Mouse (Mus musculus): ENCODE measurements around the gene Perp. TPM values are rescaled to one million over a fixed set of nuclear protein-coding genes. Genes with fewer than 3 reads are reported as not detected.

Gene Perp
- 237 and 260 TPM in 2 replicates for polyA plus RNA-seq (2014; fragmentation: Nextera tagmentation; extraction: Ambion mirVana)

- Histone ChIP-seq H3K4me3 (ENCODE audit: low read depth, low read length) (peak within 1 kb of the TSS; percentile 55), H3K4me1 (ENCODE audit: control insufficient read depth, insufficient read depth, low read length) (no peaks in the 10 kb centered on the region), H3K9ac (ENCODE audit: low read depth, low read length) (peak within 1 kb of the TSS; percentile 70), H3K27ac (replicated peaks; ENCODE audit: low read depth, low read length) (peak within 1 kb of the TSS; percentile 67), H3K9me3 (ENCODE audit: control insufficient read depth, low read length) (no peaks in the 10 kb centered on the region), H3K27me3 (replicated peaks; ENCODE audit: control insufficient read depth, insufficient read depth, low read length) (peaks cover 37% of the 10 kb centered on the region), H3K4me2 (ENCODE audit: low read depth, low read length) (peak within 1 kb of the TSS; percentile 93), H3K36me3 (ENCODE audit: control insufficient read depth, insufficient read depth, low read length) (no peaks in the 10 kb centered on the region)
- ATAC-seq (ENCODE audit: low read depth) = peak; percentile 89
- peak; percentile 80 for DNase-seq (ENCODE audit: low spot score)
- 8% methylated on average over 22 of the region's 54 CpGs for WGBS
Observed at GRCm38 (mm10) chr10:18844441-18845286, at the start of gene Perp. Gene Perp, plus strand, starts transcription at chr10:18845020.

- Histone ChIP-seq H3K27me3 (replicated peaks; ENCODE audit: control insufficient read depth, insufficient read depth, low read length) (no peaks in the 10 kb centered on the region), H3K36me3 (ENCODE audit: control insufficient read depth, insufficient read depth, low read length) (no peaks in the 10 kb centered on the region), H3K27ac (replicated peaks; ENCODE audit: low read depth, low read length) (no peak overlapping the region), H3K4me2 (ENCODE audit: low read depth, low read length) (no peak overlapping the region), H3K4me1 (ENCODE audit: control insufficient read depth, insufficient read depth, low read length) (peaks cover 15% of the 10 kb centered on the region), H3K9me3 (ENCODE audit: control insufficient read depth, low read length) (no peaks in the 10 kb centered on the region), H3K4me3 (ENCODE audit: low read depth, low read length) (no peak overlapping the region), H3K9ac (ENCODE audit: low read depth, low read length) (no peak overlapping the region)
- ATAC-seq (ENCODE audit: low read depth) (no peak), DNase-seq (ENCODE audit: low spot score) (no peak)
- WGBS = 80% methylated on average over 2 of the region's 2 CpGs
Observed at GRCm38 (mm10) chr10:18811751-18812150, 33.1 kb upstream of the Perp start.

- Histone ChIP-seq H3K27ac (replicated peaks; ENCODE audit: low read depth, low read length) (0 out of 2 replicates have a peak overlapping the region, but pooled peaks have one; percentile 44), H3K4me3 (ENCODE audit: low read depth, low read length) (no peak overlapping the region), H3K9ac (ENCODE audit: low read depth, low read length) (no peak overlapping the region), H3K9me3 (ENCODE audit: control insufficient read depth, low read length) (no peaks in the 10 kb centered on the region), H3K4me1 (ENCODE audit: control insufficient read depth, insufficient read depth, low read length) (peaks cover 15% of the 10 kb centered on the region), H3K36me3 (ENCODE audit: control insufficient read depth, insufficient read depth, low read length) (no peaks in the 10 kb centered on the region), H3K27me3 (replicated peaks; ENCODE audit: control insufficient read depth, insufficient read depth, low read length) (no peaks in the 10 kb centered on the region), H3K4me2 (ENCODE audit: low read depth, low read length) (no peak overlapping the region)
- peak; percentile 92 for ATAC-seq (ENCODE audit: low read depth)
- DNase-seq (ENCODE audit: low spot score) = peak; percentile 90
- WGBS = 19% methylated on average over 5 of the region's 5 CpGs
Observed at GRCm38 (mm10) chr10:18816560-18816959, 28.3 kb upstream of the Perp start.

GRCm38 (mm10) chr10:18825143-18825542, 19.7 kb upstream of the Perp start:
- H3K27ac ChIP-seq (replicated peaks; ENCODE audit: low read depth, low read length) = no peak overlapping the region
- no peaks in the 10 kb centered on the region for H3K27me3 ChIP-seq (replicated peaks; ENCODE audit: control insufficient read depth, insufficient read depth, low read length)
- no peaks in the 10 kb centered on the region for H3K36me3 ChIP-seq (ENCODE audit: control insufficient read depth, insufficient read depth, low read length)
- DNase-seq (ENCODE audit: low spot score) (no peak), ATAC-seq (ENCODE audit: low read depth) (no peak)
- no peaks in the 10 kb centered on the region for H3K9me3 ChIP-seq (ENCODE audit: control insufficient read depth, low read length)
- no peaks in the 10 kb centered on the region for H3K4me1 ChIP-seq (ENCODE audit: control insufficient read depth, insufficient read depth, low read length)
- H3K4me2 ChIP-seq (ENCODE audit: low read depth, low read length) = no peak overlapping the region
- H3K9ac ChIP-seq (ENCODE audit: low read depth, low read length) = no peak overlapping the region
- H3K4me3 ChIP-seq (ENCODE audit: low read depth, low read length) = no peak overlapping the region

- no peaks in the 10 kb centered on the region for H3K4me1 ChIP-seq (ENCODE audit: control insufficient read depth, insufficient read depth, low read length)
- no peaks in the 10 kb centered on the region for H3K9me3 ChIP-seq (ENCODE audit: control insufficient read depth, low read length)
- H3K36me3 ChIP-seq (ENCODE audit: control insufficient read depth, insufficient read depth, low read length) = no peaks in the 10 kb centered on the region
- H3K27me3 ChIP-seq (replicated peaks; ENCODE audit: control insufficient read depth, insufficient read depth, low read length) = no peaks in the 10 kb centered on the region
- ATAC-seq (ENCODE audit: low read depth) (no peak), DNase-seq (ENCODE audit: low spot score) (no peak)
- no peak overlapping the region for H3K27ac ChIP-seq (replicated peaks; ENCODE audit: low read depth, low read length)
- H3K4me2 ChIP-seq (ENCODE audit: low read depth, low read length) = no peak overlapping the region
- no peak overlapping the region for H3K4me3 ChIP-seq (ENCODE audit: low read depth, low read length)
- 74% methylated on average over 2 of the region's 2 CpGs for WGBS
- no peak overlapping the region for H3K9ac ChIP-seq (ENCODE audit: low read depth, low read length)
Observed at GRCm38 (mm10) chr10:18826107-18826506, 18.7 kb upstream of the Perp start.

GRCm38 (mm10) chr10:18827936-18828335, 16.9 kb upstream of the Perp start:
- Histone ChIP-seq H3K4me2 (ENCODE audit: low read depth, low read length) (no peak overlapping the region), H3K36me3 (ENCODE audit: control insufficient read depth, insufficient read depth, low read length) (no peaks in the 10 kb centered on the region), H3K27me3 (replicated peaks; ENCODE audit: control insufficient read depth, insufficient read depth, low read length) (no peaks in the 10 kb centered on the region), H3K9me3 (ENCODE audit: control insufficient read depth, low read length) (no peaks in the 10 kb centered on the region), H3K27ac (replicated peaks; ENCODE audit: low read depth, low read length) (no peak overlapping the region), H3K9ac (ENCODE audit: low read depth, low read length) (no peak overlapping the region), H3K4me3 (ENCODE audit: low read depth, low read length) (no peak overlapping the region), H3K4me1 (ENCODE audit: control insufficient read depth, insufficient read depth, low read length) (no peaks in the 10 kb centered on the region)
- WGBS = 43% methylated on average over 2 of the region's 2 CpGs
- no peak for ATAC-seq (ENCODE audit: low read depth)
- DNase-seq (ENCODE audit: low spot score) = no peak

- no peak for ATAC-seq (ENCODE audit: low read depth)
- H3K27ac ChIP-seq (replicated peaks; ENCODE audit: low read depth, low read length) = no peak overlapping the region
Observed at GRCm38 (mm10) chr10:18830359-18830758, 14.5 kb upstream of the Perp start.

GRCm38 (mm10) chr10:18831823-18832222, 13.0 kb upstream of the Perp start:
- H3K9ac ChIP-seq (ENCODE audit: low read depth, low read length) = no peak overlapping the region
- WGBS = 41% methylated on average over 7 of the region's 7 CpGs
- H3K36me3 ChIP-seq (ENCODE audit: control insufficient read depth, insufficient read depth, low read length) = no peaks in the 10 kb centered on the region
- H3K4me2 ChIP-seq (ENCODE audit: low read depth, low read length) = no peak overlapping the region
- H3K27ac ChIP-seq (replicated peaks; ENCODE audit: low read depth, low read length) = no peak overlapping the region
- H3K9me3 ChIP-seq (ENCODE audit: control insufficient read depth, low read length) = no peaks in the 10 kb centered on the region
- H3K27me3 ChIP-seq (replicated peaks; ENCODE audit: control insufficient read depth, insufficient read depth, low read length) = no peaks in the 10 kb centered on the region
- no peak for DNase-seq (ENCODE audit: low spot score)
- no peaks in the 10 kb centered on the region for H3K4me1 ChIP-seq (ENCODE audit: control insufficient read depth, insufficient read depth, low read length)
- H3K4me3 ChIP-seq (ENCODE audit: low read depth, low read length) = no peak overlapping the region
- no peak for ATAC-seq (ENCODE audit: low read depth)

More at GRCm38 (mm10) chr10:18830359-18830758, 14.5 kb upstream of the Perp start:
- DNase-seq (ENCODE audit: low spot score) = no peak
- H3K4me2 ChIP-seq (ENCODE audit: low read depth, low read length) = no peak overlapping the region
- H3K4me1 ChIP-seq (ENCODE audit: control insufficient read depth, insufficient read depth, low read length) = no peaks in the 10 kb centered on the region
- H3K27me3 ChIP-seq (replicated peaks; ENCODE audit: control insufficient read depth, insufficient read depth, low read length) = no peaks in the 10 kb centered on the region
- no peaks in the 10 kb centered on the region for H3K36me3 ChIP-seq (ENCODE audit: control insufficient read depth, insufficient read depth, low read length)
- WGBS = 72% methylated on average over 4 of the region's 4 CpGs
- no peak overlapping the region for H3K9ac ChIP-seq (ENCODE audit: low read depth, low read length)
- no peak overlapping the region for H3K4me3 ChIP-seq (ENCODE audit: low read depth, low read length)
- H3K9me3 ChIP-seq (ENCODE audit: control insufficient read depth, low read length) = no peaks in the 10 kb centered on the region

- DNase-seq (ENCODE audit: low spot score) (no peak), ATAC-seq (ENCODE audit: low read depth) (no peak)
- no peak overlapping the region for H3K4me3 ChIP-seq (ENCODE audit: low read depth, low read length)
- H3K4me2 ChIP-seq (ENCODE audit: low read depth, low read length) = no peak overlapping the region
- WGBS = 49% methylated on average over 2 of the region's 2 CpGs
- H3K27me3 ChIP-seq (replicated peaks; ENCODE audit: control insufficient read depth, insufficient read depth, low read length) = no peaks in the 10 kb centered on the region
- no peaks in the 10 kb centered on the region for H3K9me3 ChIP-seq (ENCODE audit: control insufficient read depth, low read length)
- no peaks in the 10 kb centered on the region for H3K36me3 ChIP-seq (ENCODE audit: control insufficient read depth, insufficient read depth, low read length)
- H3K27ac ChIP-seq (replicated peaks; ENCODE audit: low read depth, low read length) = no peak overlapping the region
- H3K9ac ChIP-seq (ENCODE audit: low read depth, low read length) = no peak overlapping the region
- H3K4me1 ChIP-seq (ENCODE audit: control insufficient read depth, insufficient read depth, low read length) = no peaks in the 10 kb centered on the region
Observed at GRCm38 (mm10) chr10:18834389-18834788, 10.4 kb upstream of the Perp start.

Measured in embryonic facial prominence, embryonic 14.5 days (tissue).